Mouse (Mus musculus) forebrain, embryonic 13.5 days (tissue): ENCODE data around the gene Smoc1. TPM values are rescaled to one million over a fixed set of nuclear protein-coding genes. Genes with fewer than 3 reads are reported as not detected.

Source experiments
- ATAC-seq: fragments of 200-750 bp; cut with Nextera tagmentation; 2 replicates; pipeline ENCODE4 v1.8.0; 2017
- H3K27ac ChIP-seq: fragments of 300-500 bp; sonication (generic); 2 replicates; pipeline ENCODE4 v1.5.1; 2015; ENCODE audit warnings: inconsistent platforms, mild to moderate bottlenecking, moderate library complexity
- H3K27me3 ChIP-seq: fragments of 300-500 bp; sonication (generic); 2 replicates; pipeline ENCODE4 v1.6.1; 2015; ENCODE audit warnings: mild to moderate bottlenecking, inconsistent platforms
- H3K36me3 ChIP-seq: fragments of 300-500 bp; sonication (generic); 2 replicates; pipeline ENCODE4 v1.6.1; 2015; ENCODE audit warnings: mild to moderate bottlenecking, inconsistent platforms; ENCODE audit not compliant: poor library complexity, severe bottlenecking
- H3K4me1 ChIP-seq: fragments of 300-500 bp; sonication (generic); 2 replicates; pipeline ENCODE4 v1.6.1; 2015; ENCODE audit warnings: inconsistent platforms
- H3K4me2 ChIP-seq: fragments of 300-500 bp; sonication (generic); 2 replicates; pipeline ENCODE4 v1.6.1; 2015; ENCODE audit warnings: inconsistent platforms, mild to moderate bottlenecking, moderate library complexity
- H3K4me3 ChIP-seq: fragments of 300-500 bp; sonication (generic); 2 replicates; pipeline ENCODE4 v1.5.1; 2015; ENCODE audit warnings: mild to moderate bottlenecking, inconsistent platforms
- H3K9ac ChIP-seq: fragments of 300-500 bp; sonication (generic); 2 replicates; pipeline ENCODE4 v1.6.1; 2015; ENCODE audit warnings: mild to moderate bottlenecking, inconsistent platforms
- H3K9me3 ChIP-seq: fragments of 300-500 bp; sonication (generic); replicated peaks from 2 replicates; pipeline ENCODE4 v1.6.1; 2016; ENCODE audit warnings: inconsistent platforms
- WGBS: fragments of 180-500 bp; shearing (Covaris S2); methylation state at CpG from one replicate; pipeline ENCODE4 v1.1.7; 2015; 5-methylcytosine and 5-hydroxymethylcytosine counted together
- polyA plus RNA-seq: library from polyadenylated mRNA; unstranded; fragments of >200 nt; fragmentation: Nextera tagmentation; extraction: Ambion mirVana; gene quantifications from 2 replicates; pipeline ENCODE4 v1.2.1, GENCODE M21; 2015

Smoc1 gene
- polyA plus RNA-seq, 1 experiment from 2014 or later: 6.4 TPM

- Histone ChIP-seq H3K4me1 (peaks cover 12% of the 10 kb centered on the region), H3K9me3 (no peaks in the 10 kb centered on the region), H3K9ac (no peak overlapping the region), H3K27me3 (no peaks in the 10 kb centered on the region), H3K4me2 (no peak overlapping the region), H3K36me3 (no peaks in the 10 kb centered on the region), H3K4me3 (no peak overlapping the region), H3K27ac (peak overlapping the region; percentile 25; the same call in 1 of the 2 replicates)
- ATAC-seq: no peak
- WGBS: 97% methylated on average over 2 of the region's 2 CpGs
These were observed 29.2 kb downstream of the Smoc1 start for GRCm38 (mm10) chr12:81055811-81056210.

- no peak overlapping the region for H3K4me2 ChIP-seq
- H3K27ac ChIP-seq: no peak overlapping the region
- 77% methylated on average over 4 of the region's 4 CpGs for WGBS
- H3K9ac ChIP-seq: no peak overlapping the region
- no peaks in the 10 kb centered on the region for H3K9me3 ChIP-seq
- no peak for ATAC-seq
- no peaks in the 10 kb centered on the region for H3K27me3 ChIP-seq
- H3K4me3 ChIP-seq: no peak overlapping the region
- H3K36me3 ChIP-seq: no peaks in the 10 kb centered on the region
- peaks cover 12% of the 10 kb centered on the region for H3K4me1 ChIP-seq
These were observed 31.0 kb downstream of the Smoc1 start for GRCm38 (mm10) chr12:81057619-81058018.

- Histone ChIP-seq H3K9me3 (no peaks in the 10 kb centered on the region), H3K36me3 (no peaks in the 10 kb centered on the region), H3K9ac (no peak overlapping the region), H3K4me1 (peaks cover 12% of the 10 kb centered on the region), H3K27me3 (no peaks in the 10 kb centered on the region), H3K4me3 (no peak overlapping the region), H3K4me2 (no peak overlapping the region), H3K27ac (no peak overlapping the region)
- 92% methylated on average over 3 of the region's 3 CpGs for WGBS
- ATAC-seq: no peak
These were observed 32.0 kb downstream of the Smoc1 start for GRCm38 (mm10) chr12:81058561-81058960.

- ATAC-seq: no peak
- Histone ChIP-seq H3K36me3 (no peaks in the 10 kb centered on the region), H3K4me3 (no peak overlapping the region), H3K9me3 (no peaks in the 10 kb centered on the region), H3K27me3 (no peaks in the 10 kb centered on the region), H3K9ac (no peak overlapping the region), H3K4me1 (no peaks in the 10 kb centered on the region), H3K27ac (no peak overlapping the region), H3K4me2 (no peak overlapping the region)
- 77% methylated on average over 6 of the region's 6 CpGs for WGBS
These were observed 35.3 kb downstream of the Smoc1 start for GRCm38 (mm10) chr12:81061831-81062361.

GRCm38 (mm10) chr12:81063336-81063955, 36.8 kb downstream of the Smoc1 start:
- Histone ChIP-seq H3K4me3 (no peak overlapping the region), H3K27me3 (no peaks in the 10 kb centered on the region), H3K4me2 (no peak overlapping the region), H3K36me3 (no peaks in the 10 kb centered on the region), H3K27ac (no peak overlapping the region), H3K9ac (no peak overlapping the region), H3K9me3 (no peaks in the 10 kb centered on the region), H3K4me1 (no peaks in the 10 kb centered on the region)
- 92% methylated on average over 6 of the region's 6 CpGs for WGBS
- ATAC-seq: no peak

GRCm38 (mm10) chr12:81074139-81074538, 47.5 kb downstream of the Smoc1 start:
- no peak overlapping the region for H3K4me2 ChIP-seq
- ATAC-seq: no peak
- H3K9ac ChIP-seq: no peak overlapping the region
- H3K27me3 ChIP-seq: no peaks in the 10 kb centered on the region
- H3K36me3 ChIP-seq: no peaks in the 10 kb centered on the region
- H3K27ac ChIP-seq: no peak overlapping the region
- WGBS: 56% methylated on average over 2 of the region's 2 CpGs
- H3K4me3 ChIP-seq: no peak overlapping the region
- no peaks in the 10 kb centered on the region for H3K4me1 ChIP-seq
- peaks cover 4% of the 10 kb centered on the region for H3K9me3 ChIP-seq

GRCm38 (mm10) chr12:81074941-81075340, 48.3 kb downstream of the Smoc1 start:
- Histone ChIP-seq H3K4me2 (no peak overlapping the region), H3K4me3 (no peak overlapping the region), H3K4me1 (no peaks in the 10 kb centered on the region), H3K27me3 (no peaks in the 10 kb centered on the region), H3K27ac (no peak overlapping the region), H3K9me3 (peaks cover 6% of the 10 kb centered on the region), H3K9ac (no peak overlapping the region), H3K36me3 (no peaks in the 10 kb centered on the region)
- WGBS: 82% methylated on average over 3 of the region's 3 CpGs
- no peak for ATAC-seq

GRCm38 (mm10) chr12:81077953-81078646, 51.5 kb downstream of the Smoc1 start:
- no peaks in the 10 kb centered on the region for H3K4me1 ChIP-seq
- no peak overlapping the region for H3K27ac ChIP-seq
- no peaks in the 10 kb centered on the region for H3K36me3 ChIP-seq
- no peak overlapping the region for H3K4me3 ChIP-seq
- H3K9me3 ChIP-seq: peaks cover 6% of the 10 kb centered on the region
- WGBS: 93% methylated on average over 2 of the region's 2 CpGs
- no peaks in the 10 kb centered on the region for H3K27me3 ChIP-seq
- H3K4me2 ChIP-seq: no peak overlapping the region
- ATAC-seq: no peak
- no peak overlapping the region for H3K9ac ChIP-seq

- Histone ChIP-seq H3K4me3 (no peak overlapping the region), H3K4me1 (peaks cover 10% of the 10 kb centered on the region), H3K27me3 (no peaks in the 10 kb centered on the region), H3K9ac (no peak overlapping the region), H3K36me3 (no peaks in the 10 kb centered on the region), H3K9me3 (peaks cover 6% of the 10 kb centered on the region), H3K4me2 (no peak overlapping the region), H3K27ac (no peak overlapping the region)
- 84% methylated on average over 5 of the region's 5 CpGs for WGBS
- no peak for ATAC-seq
These were observed 53.7 kb downstream of the Smoc1 start for GRCm38 (mm10) chr12:81080345-81080744.

GRCm38 (mm10) chr12:81081031-81081430, 54.4 kb downstream of the Smoc1 start:
- Histone ChIP-seq H3K27me3 (no peaks in the 10 kb centered on the region), H3K27ac (no peak overlapping the region), H3K36me3 (no peaks in the 10 kb centered on the region), H3K9me3 (peaks cover 6% of the 10 kb centered on the region), H3K4me2 (no peak overlapping the region), H3K4me1 (peaks cover 12% of the 10 kb centered on the region), H3K4me3 (no peak overlapping the region), H3K9ac (no peak overlapping the region)
- ATAC-seq: no peak
- 86% methylated on average over 3 of the region's 3 CpGs for WGBS

- Histone ChIP-seq H3K4me3 (no peak overlapping the region), H3K36me3 (no peaks in the 10 kb centered on the region), H3K27me3 (no peaks in the 10 kb centered on the region), H3K9ac (no peak overlapping the region), H3K9me3 (peaks cover 6% of the 10 kb centered on the region), H3K27ac (no peak overlapping the region), H3K4me2 (no peak overlapping the region), H3K4me1 (peaks cover 12% of the 10 kb centered on the region)
- no peak for ATAC-seq
- WGBS: 87% methylated on average over 5 of the region's 5 CpGs
These were observed 56.5 kb downstream of the Smoc1 start for GRCm38 (mm10) chr12:81083146-81083545.

GRCm38 (mm10) chr12:81085244-81085643, 58.6 kb downstream of the Smoc1 start:
- no peaks in the 10 kb centered on the region for H3K36me3 ChIP-seq
- peaks cover 12% of the 10 kb centered on the region for H3K4me1 ChIP-seq
- no peaks in the 10 kb centered on the region for H3K9me3 ChIP-seq
- ATAC-seq: peak; percentile 48; the same call in 1 of the 2 replicates
- no peak overlapping the region for H3K9ac ChIP-seq
- no peaks in the 10 kb centered on the region for H3K27me3 ChIP-seq
- 58% methylated on average over 1 of the region's 1 CpGs for WGBS
- H3K27ac ChIP-seq: no peak overlapping the region
- H3K4me2 ChIP-seq: no peak overlapping the region
- no peak overlapping the region for H3K4me3 ChIP-seq
